Mouse (Mus musculus) myocyte (in vitro differentiated cells): ENCODE results near the gene Pfn4. TPM values are rescaled to one million over a fixed set of nuclear protein-coding genes. Genes with fewer than 3 reads are reported as not detected.
A peak's percentile ranks its signal among the peaks of the same experiment; 100 is the strongest.
"Not testable (repeated sequence)": the region's sequence is repeated elsewhere in the genome, so short reads cannot be mapped to it uniquely, and the experiment has no call there.

Source experiments
- H3K27me3 ChIP-seq: one replicate; pipeline ENCODE4 v1.6.1; 2011; ENCODE audit not compliant: control insufficient read depth, insufficient read depth, insufficient read length
- H3K36me3 ChIP-seq: one replicate; pipeline ENCODE4 v1.6.1; 2011; ENCODE audit not compliant: control insufficient read depth, insufficient read depth
- H3K4me2 ChIP-seq: one replicate; pipeline ENCODE4 v1.6.1; 2011; ENCODE audit warnings: low read depth, control low read depth
- H3K4me3 ChIP-seq: one replicate; pipeline ENCODE4 v1.5.1; 2011; ENCODE audit warnings: mild to moderate bottlenecking, control low read depth, moderate library complexity
- H3K79me2 ChIP-seq: one replicate; pipeline ENCODE4 v1.6.1; 2011; ENCODE audit not compliant: control insufficient read depth, insufficient read depth
- H3ac ChIP-seq: one replicate; pipeline ENCODE4 v1.6.1; 2011; ENCODE audit not compliant: control insufficient read depth, insufficient read length
- CEBPB ChIP-seq: IDR thresholded peaks from 2 replicates; pipeline ENCODE4 v1.6.1; 2011; ENCODE audit warnings: mild to moderate bottlenecking, moderate library complexity; ENCODE audit not compliant: poor library complexity, insufficient read depth, severe bottlenecking
- E2F4 ChIP-seq: IDR thresholded peaks from one replicate; pipeline ENCODE4 v1.6.1; 2011; ENCODE audit warnings: mild to moderate bottlenecking, control low read depth, moderate library complexity; ENCODE audit not compliant: insufficient read depth
- MAX ChIP-seq: IDR thresholded peaks from one replicate; pipeline ENCODE4 v1.6.1; 2011; ENCODE audit warnings: low read depth, mild to moderate bottlenecking, control low read depth
- MYOD1 ChIP-seq, 3 experiments: IDR thresholded peaks; one replicate each; pipeline ENCODE4 v1.6.1; 2011; ENCODE audit warnings: control low read depth in 2 of 3, low read depth in 2 of 3, mild to moderate bottlenecking in 2 of 3, moderate library complexity in 1 of 3; ENCODE audit not compliant: insufficient read length in 2 of 3, control insufficient read depth in 1 of 3
- MYOG ChIP-seq, 3 experiments: IDR thresholded peaks; one replicate each; pipeline ENCODE4 v1.6.1; 2011; ENCODE audit warnings: control low read depth in 2 of 3, low read depth in 2 of 3, mild to moderate bottlenecking in 2 of 3; ENCODE audit not compliant: insufficient read length in 2 of 3, control insufficient read depth in 1 of 3, insufficient read depth in 1 of 3
- POLR2A ChIP-seq: IDR thresholded peaks from one replicate; pipeline ENCODE4 v1.6.1; 2011; ENCODE audit warnings: low read depth, mild to moderate bottlenecking, control low read depth, moderate library complexity; ENCODE audit not compliant: insufficient read length
- POLR2AphosphoS2 ChIP-seq: IDR thresholded peaks from one replicate; pipeline ENCODE4 v1.6.1; 2011; ENCODE audit warnings: low read depth, control low read depth; ENCODE audit not compliant: insufficient read length
- REST ChIP-seq: IDR thresholded peaks from one replicate; pipeline ENCODE4 v1.6.1; 2011; ENCODE audit warnings: mild to moderate bottlenecking, control low read depth, moderate library complexity; ENCODE audit not compliant: insufficient read depth, insufficient read length
- SRF ChIP-seq: IDR thresholded peaks from one replicate; pipeline ENCODE4 v1.6.1; 2011; ENCODE audit warnings: low read depth; ENCODE audit not compliant: control insufficient read depth, insufficient read length
- TCF12 ChIP-seq: IDR thresholded peaks from one replicate; pipeline ENCODE4 v1.6.1; 2011; ENCODE audit warnings: mild to moderate bottlenecking, control low read depth; ENCODE audit not compliant: poor library complexity, insufficient read depth, severe bottlenecking
- TCF3 ChIP-seq: IDR thresholded peaks from one replicate; pipeline ENCODE4 v1.6.1; 2011; ENCODE audit warnings: low read depth, control low read depth; ENCODE audit not compliant: insufficient read length
- USF1 ChIP-seq: IDR thresholded peaks from one replicate; pipeline ENCODE4 v1.6.1; 2011; ENCODE audit warnings: low read depth, mild to moderate bottlenecking, control low read depth, moderate library complexity
- polyA plus RNA-seq: library from polyadenylated mRNA; unstranded; fragments of >200 nt; fragmentation: generic; extraction: Trizol; gene quantifications from one replicate; pipeline ENCODE4 v1.2.1, GENCODE M21; 2012; ENCODE audit warnings: missing spikeins

The Pfn4 gene
- polyA plus RNA-seq, 1 experiment: 0.02 TPM

- no peaks in the 10 kb centered on the region for H3K36me3 ChIP-seq
- H3K27me3 ChIP-seq: no peaks in the 10 kb centered on the region
- H3K79me2 ChIP-seq: no peaks in the 10 kb centered on the region
- H3ac ChIP-seq: no peak overlapping the region
- H3K4me2 ChIP-seq: no peak overlapping the region
- H3K4me3 ChIP-seq: no peak overlapping the region
- TF ChIP-seq CEBPB: no peak
- TF ChIP-seq E2F4: no peak
- no peak for TF ChIP-seq MYOD1 (IDR thresholded peaks at IDR 0.05; ENCODE audit: control insufficient read depth in 1 of 3, insufficient read length in 2 of 3, low read depth in 2 of 3)
- no peak for TF ChIP-seq POLR2A
- no peak for TF ChIP-seq MYOG (IDR thresholded peaks at IDR 0.05; ENCODE audit: control insufficient read depth in 1 of 3, insufficient read depth in 1 of 3, insufficient read length in 2 of 3, low read depth in 2 of 3)
- no peak for TF ChIP-seq TCF3
Measured at GRCm38 (mm10) chr12:4793718-4794117, 24.9 kb downstream of the Pfn4 start.

GRCm38 (mm10) chr12:4797471-4797870 lies 28.6 kb downstream of the Pfn4 start:
- not testable (repeated sequence) for H3K79me2 ChIP-seq, H3ac ChIP-seq, H3K36me3 ChIP-seq, H3K4me3 ChIP-seq, H3K4me2 ChIP-seq, H3K27me3 ChIP-seq

- no peaks in the 10 kb centered on the region for H3K36me3 ChIP-seq
- no peak overlapping the region for H3K4me2 ChIP-seq
- peaks cover 5% of the 10 kb centered on the region for H3K27me3 ChIP-seq
- no peaks in the 10 kb centered on the region for H3K79me2 ChIP-seq
- H3ac ChIP-seq: no peak overlapping the region
- no peak overlapping the region for H3K4me3 ChIP-seq
- TF ChIP-seq CEBPB (no peak), MAX (no peak), MYOD1 (IDR thresholded peaks at IDR 0.05; ENCODE audit: control insufficient read depth in 1 of 3, insufficient read length in 2 of 3, low read depth in 2 of 3) (no peak), TCF12 (no peak), REST (no peak), USF1 (no peak), E2F4 (no peak), SRF (no peak)
Measured at GRCm38 (mm10) chr12:4811036-4811435, 42.2 kb downstream of the Pfn4 start.

GRCm38 (mm10) chr12:4811705-4812104 lies 42.9 kb downstream of the Pfn4 start:
- Histone ChIP-seq H3K4me2 (no peak overlapping the region), H3ac (no peak overlapping the region), H3K36me3 (no peaks in the 10 kb centered on the region), H3K79me2 (no peaks in the 10 kb centered on the region), H3K27me3 (peaks cover 5% of the 10 kb centered on the region), H3K4me3 (no peak overlapping the region)
- TF ChIP-seq POLR2A (no peak), TCF3 (no peak), REST (no peak), USF1 (no peak), POLR2AphosphoS2 (no peak), SRF (no peak), MAX (no peak), E2F4 (no peak), MYOD1 (IDR thresholded peaks at IDR 0.05; ENCODE audit: control insufficient read depth in 1 of 3, insufficient read length in 2 of 3, low read depth in 2 of 3) (no peak), CEBPB (no peak), TCF12 (no peak), MYOG (IDR thresholded peaks at IDR 0.05; ENCODE audit: control insufficient read depth in 1 of 3, insufficient read depth in 1 of 3, insufficient read length in 2 of 3, low read depth in 2 of 3) (no peak)

- Histone ChIP-seq H3K79me2 (peaks cover 11% of the 10 kb centered on the region), H3K4me3 (no peak overlapping the region), H3K4me2 (no peak overlapping the region), H3K36me3 (no peaks in the 10 kb centered on the region), H3ac (no peak overlapping the region), H3K27me3 (peaks cover 5% of the 10 kb centered on the region)
- no peak for TF ChIP-seq CEBPB
- no peak for TF ChIP-seq TCF12
- TF ChIP-seq MYOG (IDR thresholded peaks at IDR 0.05; ENCODE audit: control insufficient read depth in 1 of 3, insufficient read depth in 1 of 3, insufficient read length in 2 of 3, low read depth in 2 of 3): peak in 2 of 3 experiments; percentile 21 to 76
- no peak for TF ChIP-seq SRF
- TF ChIP-seq REST: no peak
- peak in 2 of 3 experiments; percentile 52 to 63 for TF ChIP-seq MYOD1 (IDR thresholded peaks at IDR 0.05; ENCODE audit: control insufficient read depth in 1 of 3, insufficient read length in 2 of 3, low read depth in 2 of 3)
Measured at GRCm38 (mm10) chr12:4813636-4814035, 44.8 kb downstream of the Pfn4 start.
